Mouse (Mus musculus): ENCODE measurements at regions not wholly inside any gene's neighbourhood (a gene's known extent, or its start where the extent isn't known, plus 50 kb on each side); places are given as distances from the start of the nearest gene placed in this dataset.

GRCm38 (mm10) chr1:98192671-98193070 lies 97.2 kb upstream of the Pam start:
- H3K27ac ChIP-seq (ENCODE audit: insufficient read depth, low read depth, low read length), result no peak overlapping the region
- H3K4me3 ChIP-seq (ENCODE audit: insufficient read depth, low read depth, low read length), result no peak overlapping the region
- WGBS, result 43% methylated on average over 4 of the region's 4 CpGs
- no peaks in the 10 kb centered on the region for H3K4me1 ChIP-seq (ENCODE audit: control insufficient read depth, insufficient read depth, low read length)
- no peak for TF ChIP-seq POLR2A (IDR thresholded peaks at IDR 0.05; ENCODE audit: insufficient read depth, low read depth, low read length)

GRCm38 (mm10) chr1:98192044-98192484 lies 96.6 kb upstream of the Pam start:
- H3K4me3 ChIP-seq (ENCODE audit: insufficient read depth, low read depth, low read length), result no peak overlapping the region
- 16% methylated on average over 8 of the region's 8 CpGs for WGBS
- H3K27ac ChIP-seq (ENCODE audit: insufficient read depth, low read depth, low read length), result no peak overlapping the region; the same call in 1 of the 2 replicates
- no peaks in the 10 kb centered on the region for H3K4me1 ChIP-seq (ENCODE audit: control insufficient read depth, insufficient read depth, low read length)
- TF ChIP-seq POLR2A (IDR thresholded peaks at IDR 0.05; ENCODE audit: insufficient read depth, low read depth, low read length) (no peak), CTCF (IDR thresholded peaks at IDR 0.05; ENCODE audit: insufficient read depth, low read depth, low read length) (no peak)

GRCm38 (mm10) chr1:98191331-98191730 lies 95.9 kb upstream of the Pam start:
- Histone ChIP-seq H3K4me1 (ENCODE audit: control insufficient read depth, insufficient read depth, low read length) (no peaks in the 10 kb centered on the region), H3K4me3 (ENCODE audit: insufficient read depth, low read depth, low read length) (no peak overlapping the region), H3K27ac (ENCODE audit: insufficient read depth, low read depth, low read length) (no peak overlapping the region)
- TF ChIP-seq CTCF (IDR thresholded peaks at IDR 0.05; ENCODE audit: insufficient read depth, low read depth, low read length) (no peak), POLR2A (IDR thresholded peaks at IDR 0.05; ENCODE audit: insufficient read depth, low read depth, low read length) (no peak)
- WGBS, result 37% methylated on average over 2 of the region's 2 CpGs

GRCm38 (mm10) chr1:98190741-98191140 lies 95.3 kb upstream of the Pam start:
- TF ChIP-seq CTCF (IDR thresholded peaks at IDR 0.05; ENCODE audit: insufficient read depth, low read depth, low read length) (no peak), POLR2A (IDR thresholded peaks at IDR 0.05; ENCODE audit: insufficient read depth, low read depth, low read length) (no peak)
- 20% methylated on average over 6 of the region's 6 CpGs for WGBS
- H3K27ac ChIP-seq (ENCODE audit: insufficient read depth, low read depth, low read length), result peak overlapping the region; percentile 16; the same call in 1 of the 2 replicates
- no peak overlapping the region for H3K4me3 ChIP-seq (ENCODE audit: insufficient read depth, low read depth, low read length)
- H3K4me1 ChIP-seq (ENCODE audit: control insufficient read depth, insufficient read depth, low read length), result no peaks in the 10 kb centered on the region

- H3K4me1 ChIP-seq (ENCODE audit: control insufficient read depth, insufficient read depth, low read length), result no peaks in the 10 kb centered on the region
- H3K27ac ChIP-seq (ENCODE audit: insufficient read depth, low read depth, low read length), result peak overlapping the region; percentile 16; the same call in 1 of the 2 replicates
- WGBS, result 40% methylated on average over 6 of the region's 6 CpGs
- no peak overlapping the region for H3K4me3 ChIP-seq (ENCODE audit: insufficient read depth, low read depth, low read length)
- TF ChIP-seq CTCF (IDR thresholded peaks at IDR 0.05; ENCODE audit: insufficient read depth, low read depth, low read length), result no peak
- no peak for TF ChIP-seq POLR2A (IDR thresholded peaks at IDR 0.05; ENCODE audit: insufficient read depth, low read depth, low read length)
Measured at GRCm38 (mm10) chr1:98189991-98190471, 94.6 kb upstream of the Pam start.

GRCm38 (mm10) chr1:98180372-98180771 lies 84.9 kb upstream of the Pam start:
- no peak overlapping the region for H3K4me3 ChIP-seq (ENCODE audit: insufficient read depth, low read depth, low read length)
- H3K4me1 ChIP-seq (ENCODE audit: control insufficient read depth, insufficient read depth, low read length), result no peaks in the 10 kb centered on the region
- no peak overlapping the region for H3K27ac ChIP-seq (ENCODE audit: insufficient read depth, low read depth, low read length)
- TF ChIP-seq CTCF (IDR thresholded peaks at IDR 0.05; ENCODE audit: insufficient read depth, low read depth, low read length), result no peak
- 38% methylated on average over 6 of the region's 6 CpGs for WGBS

- Histone ChIP-seq H3K4me3 (ENCODE audit: insufficient read depth, low read depth, low read length) (no peak overlapping the region), H3K4me1 (ENCODE audit: control insufficient read depth, insufficient read depth, low read length) (no peaks in the 10 kb centered on the region), H3K27ac (ENCODE audit: insufficient read depth, low read depth, low read length) (no peak overlapping the region)
- TF ChIP-seq CTCF (IDR thresholded peaks at IDR 0.05; ENCODE audit: insufficient read depth, low read depth, low read length), result no peak
- no peak for TF ChIP-seq POLR2A (IDR thresholded peaks at IDR 0.05; ENCODE audit: insufficient read depth, low read depth, low read length)
- 63% methylated on average over 1 of the region's 1 CpGs for WGBS
Measured at GRCm38 (mm10) chr1:98179030-98179429, 83.6 kb upstream of the Pam start.

- Histone ChIP-seq H3K4me1 (ENCODE audit: control insufficient read depth, insufficient read depth, low read length) (no peaks in the 10 kb centered on the region), H3K4me3 (ENCODE audit: insufficient read depth, low read depth, low read length) (no peak overlapping the region), H3K27ac (ENCODE audit: insufficient read depth, low read depth, low read length) (no peak overlapping the region)
- TF ChIP-seq POLR2A (IDR thresholded peaks at IDR 0.05; ENCODE audit: insufficient read depth, low read depth, low read length), result no peak
- no peak for TF ChIP-seq CTCF (IDR thresholded peaks at IDR 0.05; ENCODE audit: insufficient read depth, low read depth, low read length)
- 87% methylated on average over 4 of the region's 4 CpGs for WGBS
Measured at GRCm38 (mm10) chr1:98174811-98175132, 79.3 kb upstream of the Pam start.

GRCm38 (mm10) chr1:98173907-98174810 lies 78.7 kb upstream of the Pam start:
- no peak for TF ChIP-seq POLR2A (IDR thresholded peaks at IDR 0.05; ENCODE audit: insufficient read depth, low read depth, low read length)
- no peak for TF ChIP-seq CTCF (IDR thresholded peaks at IDR 0.05; ENCODE audit: insufficient read depth, low read depth, low read length)
- H3K4me3 ChIP-seq (ENCODE audit: insufficient read depth, low read depth, low read length), result no peak overlapping the region
- WGBS, result 69% methylated on average over 11 of the region's 11 CpGs
- no peaks in the 10 kb centered on the region for H3K4me1 ChIP-seq (ENCODE audit: control insufficient read depth, insufficient read depth, low read length)
- H3K27ac ChIP-seq (ENCODE audit: insufficient read depth, low read depth, low read length), result no peak overlapping the region
